Mouse (Mus musculus) thymus, postnatal 0 days (tissue): ENCODE data around the gene Adamtsl4. TPM values are rescaled to one million over a fixed set of nuclear protein-coding genes. Genes with fewer than 3 reads are reported as not detected.
A peak's percentile ranks its signal among the peaks of the same experiment; 100 is the strongest.

Experiments
- DNase-seq: peaks from one replicate; pipeline ENCODE4 v3.0.0-alpha.2; 2015; ENCODE audit warnings: low spot score
- polyA plus RNA-seq: library from polyadenylated mRNA; unstranded; fragments of >200 nt; fragmentation: Nextera tagmentation; extraction: Ambion mirVana; gene quantifications from 2 replicates; pipeline ENCODE4 v1.2.1, GENCODE M21; 2015

Gene Adamtsl4
- 0.91 and 2.0 TPM in 2 replicates for polyA plus RNA-seq

- DNase-seq = no peak
Measured at GRCm38 (mm10) chr3:95687524-95688421, at the start of gene Adamtsl4. Adamtsl4 (minus strand) TSS chr3:95687917.

- no peak for DNase-seq
Measured at GRCm38 (mm10) chr3:95735071-95735670, 47.5 kb upstream of the Adamtsl4 start.

GRCm38 (mm10) chr3:95734092-95734702 lies 46.5 kb upstream of the Adamtsl4 start:
- no peak for DNase-seq

GRCm38 (mm10) chr3:95732744-95733521 lies 45.2 kb upstream of the Adamtsl4 start:
- no peak for DNase-seq

GRCm38 (mm10) chr3:95732297-95732696 lies 44.6 kb upstream of the Adamtsl4 start:
- no peak for DNase-seq

GRCm38 (mm10) chr3:95731802-95732201 lies 44.1 kb upstream of the Adamtsl4 start:
- DNase-seq = no peak

GRCm38 (mm10) chr3:95730431-95730830 lies 42.7 kb upstream of the Adamtsl4 start:
- no peak for DNase-seq

GRCm38 (mm10) chr3:95728906-95729305 lies 41.2 kb upstream of the Adamtsl4 start:
- DNase-seq = no peak

- DNase-seq = no peak
Measured at GRCm38 (mm10) chr3:95726696-95727358, 39.1 kb upstream of the Adamtsl4 start.

GRCm38 (mm10) chr3:95725863-95726262 lies 38.1 kb upstream of the Adamtsl4 start:
- no peak for DNase-seq

- DNase-seq = peak; percentile 78
Measured at GRCm38 (mm10) chr3:95722386-95722785, 34.7 kb upstream of the Adamtsl4 start.

GRCm38 (mm10) chr3:95718153-95718552 lies 30.4 kb upstream of the Adamtsl4 start:
- no peak for DNase-seq

- no peak for DNase-seq
Measured at GRCm38 (mm10) chr3:95716075-95716474, 28.4 kb upstream of the Adamtsl4 start.

- no peak for DNase-seq
Measured at GRCm38 (mm10) chr3:95709967-95710366, 22.2 kb upstream of the Adamtsl4 start.

- peak; percentile 33 for DNase-seq
Measured at GRCm38 (mm10) chr3:95709044-95709443, 21.3 kb upstream of the Adamtsl4 start.

- DNase-seq = peak; percentile 66
Measured at GRCm38 (mm10) chr3:95707497-95707896, 19.8 kb upstream of the Adamtsl4 start.

GRCm38 (mm10) chr3:95706273-95706672 lies 18.6 kb upstream of the Adamtsl4 start:
- DNase-seq = no peak

GRCm38 (mm10) chr3:95704612-95705011 lies 16.9 kb upstream of the Adamtsl4 start:
- no peak for DNase-seq

GRCm38 (mm10) chr3:95703276-95703675 lies 15.6 kb upstream of the Adamtsl4 start:
- DNase-seq = no peak

- no peak for DNase-seq
Measured at GRCm38 (mm10) chr3:95701877-95702540, 14.3 kb upstream of the Adamtsl4 start.
